Mouse (Mus musculus): ENCODE measurements around the gene Prr29.

The Prr29 gene

DNA sequence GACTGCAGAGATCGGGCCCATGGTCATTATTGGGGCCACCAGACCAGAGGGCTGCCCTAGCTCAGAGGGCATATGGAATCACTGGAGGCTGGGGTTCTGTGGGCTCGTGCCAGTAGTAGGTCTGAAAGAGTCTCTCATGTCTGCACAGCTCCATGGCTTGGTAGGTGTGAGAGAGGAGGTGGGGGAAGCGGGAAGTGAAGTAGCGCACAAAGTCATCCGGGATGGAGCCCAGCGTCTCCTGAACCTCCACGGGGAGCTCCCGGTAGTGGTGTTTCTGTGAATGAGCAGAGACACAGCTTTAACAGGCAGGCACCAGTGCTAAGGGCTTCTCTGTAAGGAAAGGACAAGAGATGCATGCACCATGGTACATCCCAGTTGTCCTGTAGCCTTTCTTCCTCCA is 33.2 kb downstream of the Prr29 start:
- 84% methylated on average over 8 of the region's 8 CpGs for WGBS

DNA sequence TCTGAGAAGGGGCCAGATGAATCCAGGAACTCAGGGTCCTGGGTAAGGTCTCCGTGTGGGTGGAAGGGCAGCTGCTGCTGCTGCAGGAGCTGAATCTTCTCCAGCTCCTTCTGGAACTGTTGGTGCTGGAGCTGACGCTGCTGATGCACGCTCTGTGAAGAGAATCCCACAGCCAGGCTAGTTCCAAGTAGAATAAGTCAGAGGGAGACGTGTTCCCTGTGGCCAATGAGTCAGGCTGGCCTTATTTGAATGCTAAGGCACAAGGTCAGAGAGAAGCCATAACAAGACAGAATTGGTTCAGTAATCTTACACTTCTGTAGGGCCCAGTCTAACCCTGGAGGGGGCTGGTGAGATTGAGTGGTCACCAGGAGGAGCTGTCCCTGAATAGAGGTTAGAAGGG is 44.7 kb downstream of the Prr29 start:
- 74% methylated on average over 4 of the region's 4 CpGs for WGBS

DNA sequence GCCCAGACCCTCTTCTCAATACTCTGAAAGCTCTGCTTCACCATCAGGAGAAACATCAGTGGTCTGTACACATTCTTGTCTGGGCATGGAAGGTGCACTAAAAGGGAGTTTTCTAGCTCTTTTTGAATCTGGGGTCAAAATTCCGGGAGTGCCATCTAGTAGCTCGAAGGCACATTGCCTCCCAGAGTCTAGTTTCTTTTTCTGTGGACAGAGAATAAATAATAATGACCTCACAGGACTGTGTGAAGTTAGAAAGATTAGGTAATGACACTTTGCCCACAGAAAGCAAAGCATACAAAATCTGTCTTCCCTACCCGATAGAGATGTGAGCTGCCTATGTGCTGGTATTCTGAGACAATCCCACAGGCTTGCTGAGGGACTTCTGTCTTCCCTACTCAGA is 45.2 kb downstream of the Prr29 start:
- 77% methylated on average over 3 of the region's 3 CpGs for WGBS

DNA sequence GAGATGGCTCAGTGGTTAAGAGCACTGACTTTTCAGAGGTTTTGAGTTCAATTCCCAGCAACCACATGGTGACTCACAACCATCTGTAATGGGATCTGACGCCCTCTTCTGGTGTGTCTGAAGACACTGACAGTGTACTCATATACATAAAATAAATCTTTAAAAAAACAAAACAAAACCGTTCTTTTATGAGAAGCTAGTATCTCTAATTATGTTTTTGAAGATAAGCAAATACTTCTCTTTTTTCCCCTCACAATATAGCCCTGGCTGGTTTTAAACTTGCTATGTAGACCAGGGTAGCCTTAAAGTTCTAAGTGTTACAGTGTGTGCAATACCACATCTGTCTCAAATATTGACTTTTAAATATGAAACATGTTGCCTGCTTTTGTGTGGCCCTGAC is 45.9 kb downstream of the Prr29 start:
- 87% methylated on average over 2 of the region's 2 CpGs for WGBS

DNA sequence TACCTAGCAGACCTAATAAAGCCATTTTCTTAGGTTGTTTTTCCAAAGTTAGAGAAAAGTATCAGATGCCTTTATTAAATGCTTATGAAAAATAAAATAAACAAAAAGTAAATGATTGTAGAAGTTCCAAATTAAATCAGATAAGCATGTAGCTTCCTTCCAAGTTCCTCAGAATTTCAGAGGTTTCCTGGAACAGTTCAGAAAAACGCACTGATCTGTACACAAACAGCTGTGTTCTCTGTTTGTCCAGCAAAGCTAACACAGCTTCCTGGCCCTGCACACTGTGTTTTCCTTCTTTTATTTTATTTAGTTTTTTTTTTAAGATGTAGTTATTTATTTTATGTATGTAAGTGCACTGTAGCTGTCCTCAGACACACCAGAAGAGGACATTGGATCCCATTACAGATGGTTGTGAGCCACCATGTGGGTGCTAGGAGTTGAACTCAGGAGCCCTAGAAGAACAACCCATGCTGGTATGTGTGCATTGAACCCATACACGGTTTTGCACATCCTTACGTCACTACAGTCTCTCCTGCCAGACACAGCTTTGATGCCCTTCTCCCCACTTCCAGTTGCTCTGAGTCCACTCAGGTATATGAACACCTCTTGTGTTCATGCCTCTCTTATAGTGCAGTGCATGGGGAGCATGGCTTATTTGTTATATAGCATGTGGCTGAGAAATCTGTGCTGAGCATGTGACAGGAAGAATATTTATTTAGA is 47.5 kb downstream of the Prr29 start:
- 81% methylated on average over 3 of the region's 3 CpGs for WGBS

DNA sequence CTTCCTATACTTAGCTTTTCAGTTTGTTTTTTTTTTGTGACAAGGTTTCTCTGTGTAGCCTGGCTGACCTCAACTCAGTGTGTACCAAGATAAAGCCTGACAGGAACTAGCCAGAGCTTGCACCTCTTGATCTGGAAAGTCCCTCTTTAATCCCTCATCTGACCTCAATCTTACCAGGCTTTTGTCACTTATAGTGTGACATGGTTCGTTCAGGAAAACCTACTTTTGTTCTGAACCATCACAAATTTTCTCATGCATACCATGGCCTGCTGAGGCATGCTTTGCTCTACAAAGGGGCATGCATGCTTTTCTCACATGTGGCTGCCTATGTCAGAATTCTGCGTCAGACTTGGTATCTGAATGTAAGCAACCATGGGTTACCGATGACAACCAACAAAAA is 51.1 kb downstream of the Prr29 start:
- WGBS = 83% methylated on average over 3 of the region's 3 CpGs

DNA sequence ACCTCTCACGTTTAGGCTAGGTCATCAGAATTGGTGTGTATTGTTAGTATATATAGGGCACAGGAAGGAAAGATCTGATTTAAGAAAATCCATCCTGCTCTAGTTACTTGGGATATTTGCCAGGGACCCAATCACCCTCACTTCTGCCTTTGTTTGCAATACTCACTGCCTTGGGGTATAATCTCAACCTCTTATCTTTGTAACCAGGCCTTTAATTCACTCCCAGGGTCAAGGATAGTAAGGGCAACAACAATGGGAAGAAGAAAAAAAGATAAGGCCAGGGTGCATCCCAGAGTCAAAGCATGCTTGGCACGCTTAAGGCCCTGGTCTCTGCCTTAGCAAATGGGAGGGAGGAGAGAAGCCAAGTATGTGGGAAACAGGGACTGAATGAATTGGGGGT is 52.6 kb downstream of the Prr29 start:
- 89% methylated on average over 2 of the region's 2 CpGs for WGBS

DNA sequence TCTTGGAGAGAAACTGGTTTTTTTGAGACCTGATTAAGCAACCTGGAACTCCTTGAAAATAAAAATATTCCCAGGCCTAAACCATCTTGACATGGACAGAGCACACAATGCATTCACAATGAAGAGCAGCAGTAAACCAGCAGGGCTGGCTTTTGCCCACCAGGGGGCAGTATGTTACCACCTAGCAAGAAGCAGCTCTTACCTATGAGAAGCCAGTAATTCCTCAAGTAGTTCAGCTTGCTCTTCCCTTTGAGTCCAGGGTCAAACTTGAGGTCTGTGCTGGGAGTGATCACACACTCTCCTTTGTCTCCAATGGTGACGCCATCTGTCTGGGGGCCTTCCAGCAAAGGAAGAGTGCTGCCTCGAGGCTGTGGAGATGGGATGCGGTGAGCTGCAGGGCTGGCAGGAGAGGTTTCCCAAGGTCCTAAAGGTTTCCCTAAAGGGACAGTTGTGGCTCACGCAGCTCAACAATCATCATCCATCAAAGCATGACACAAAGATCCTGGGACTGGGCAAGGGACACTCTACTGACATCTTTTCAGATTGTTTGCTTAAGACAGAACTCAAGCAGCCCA is 53.4 kb downstream of the Prr29 start:
- WGBS = 50% methylated on average over 4 of the region's 4 CpGs

DNA sequence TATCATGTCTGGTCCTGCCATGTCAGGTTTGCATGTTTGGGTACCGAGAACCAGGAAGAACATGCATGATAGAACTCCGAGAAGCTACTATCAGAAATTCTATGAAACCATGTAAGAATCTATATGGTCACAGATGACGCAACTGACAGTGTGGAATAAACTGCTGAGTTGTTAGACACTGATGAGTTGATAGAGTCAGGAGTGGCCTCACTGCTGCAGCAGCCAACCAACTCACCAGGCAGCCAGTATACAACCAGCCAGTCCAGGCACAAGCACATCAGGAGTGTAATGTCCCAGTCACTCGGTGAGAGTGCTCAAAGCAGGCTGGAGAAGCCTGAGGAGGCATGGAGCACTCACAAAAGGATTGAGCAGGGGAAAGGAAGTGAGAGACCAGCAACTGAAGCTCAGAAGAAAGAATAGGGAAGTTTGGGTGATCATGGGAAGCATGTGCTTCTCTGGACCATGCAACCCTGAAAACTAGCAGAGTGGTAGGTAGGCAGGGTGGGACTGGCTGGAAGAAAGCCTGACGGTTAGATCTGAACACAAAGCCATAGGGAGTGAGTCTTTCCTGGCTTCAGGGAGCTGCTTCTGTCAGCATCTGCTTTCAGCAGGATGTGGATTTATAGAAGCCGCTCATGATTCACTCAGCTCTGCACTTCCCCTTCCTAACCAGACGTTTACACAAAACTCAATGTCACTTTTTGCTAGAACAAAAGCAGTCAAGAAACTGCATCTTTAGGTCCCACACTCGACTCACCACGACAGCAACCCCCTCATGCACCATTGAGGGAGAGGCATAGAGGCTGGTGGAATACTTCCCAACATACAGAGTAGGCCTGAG is 54.2 kb downstream of the Prr29 start:
- 65% methylated on average over 9 of the region's 9 CpGs for WGBS

DNA sequence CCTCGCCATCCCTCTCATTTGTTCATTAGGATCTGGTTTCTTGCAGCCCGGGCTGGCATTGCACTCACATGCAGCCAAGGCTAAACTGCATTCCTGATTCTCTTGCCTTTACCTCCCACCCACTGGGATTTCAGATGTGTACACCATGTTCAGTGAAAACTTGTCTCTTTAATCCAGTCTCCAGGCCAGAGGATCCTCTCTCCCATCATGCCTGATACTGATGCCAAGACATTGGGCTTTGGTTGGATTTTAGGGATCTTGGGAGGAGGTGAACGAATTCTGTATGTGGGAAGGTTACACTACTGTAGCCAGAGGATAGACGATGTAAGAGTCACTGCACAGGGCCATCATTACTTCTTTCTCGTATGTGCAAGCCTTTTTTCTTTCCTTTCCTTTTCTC is 59.9 kb downstream of the Prr29 start:
- WGBS = 97% methylated on average over 5 of the region's 5 CpGs

DNA sequence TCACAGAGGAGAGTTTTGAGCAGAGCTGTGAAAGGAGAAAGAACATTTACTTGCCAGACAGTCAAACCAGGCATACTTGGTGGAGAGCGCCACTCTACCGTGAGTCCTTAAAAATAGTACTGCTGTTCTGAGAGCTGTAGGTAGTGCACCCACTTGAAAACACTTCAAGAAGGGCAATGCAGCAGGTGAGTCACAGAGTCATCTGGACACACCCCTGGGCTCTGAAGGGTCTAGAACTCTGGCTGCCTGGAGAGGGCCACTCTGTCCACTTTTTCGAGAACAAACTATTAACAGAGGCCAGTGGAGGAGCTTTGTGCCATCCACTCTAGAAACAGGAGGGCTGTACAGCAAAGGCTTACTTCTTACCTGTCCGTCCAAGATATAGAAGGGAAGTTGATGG is 61.2 kb downstream of the Prr29 start:
- 79% methylated on average over 4 of the region's 4 CpGs for WGBS
